Mouse (Mus musculus): Measurements from ENCODE around the gene Tigd2.
A peak's percentile ranks its signal among the peaks of the same experiment; 100 is the strongest.
"Not testable (repeated sequence)": the region's sequence is repeated elsewhere in the genome, so short reads cannot be mapped to it uniquely, and the experiment has no call there.

Gene Tigd2

DNA sequence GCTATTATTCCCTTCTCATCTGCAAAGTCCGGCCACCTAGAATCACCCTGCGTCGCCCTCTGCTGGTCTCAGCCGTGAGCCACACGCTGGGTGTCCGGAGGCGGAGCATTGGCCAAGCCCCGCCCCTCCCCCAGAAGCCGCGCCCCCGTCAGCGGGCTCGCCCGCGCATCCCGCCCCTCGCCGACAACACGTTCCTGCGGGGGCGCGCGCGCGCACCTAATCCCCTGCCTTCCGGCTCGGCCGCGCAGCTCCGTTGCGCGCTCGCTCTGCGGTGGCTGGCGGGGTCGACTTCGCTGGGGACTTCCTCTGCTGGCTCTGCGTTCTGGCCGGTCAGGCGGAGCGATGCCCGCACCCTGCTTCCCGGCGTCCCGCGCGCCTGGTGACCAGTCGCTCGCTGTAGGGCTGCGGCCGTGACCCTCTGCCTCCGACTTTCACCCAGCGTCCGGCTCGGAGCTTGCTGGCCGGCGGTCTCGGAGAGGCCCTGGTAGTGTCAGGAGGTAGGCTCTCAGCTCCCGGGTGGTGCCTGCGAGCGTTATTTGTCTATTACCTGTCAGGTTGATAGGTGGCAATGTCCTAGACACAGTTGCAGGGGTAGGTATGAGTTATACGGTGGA lies at the start of gene Tigd2:
Gene Tigd2, plus strand, starts transcription at position 186 of the 614 bp plus-strand sequence.
- DNase-seq, result peak; percentile 92

DNA sequence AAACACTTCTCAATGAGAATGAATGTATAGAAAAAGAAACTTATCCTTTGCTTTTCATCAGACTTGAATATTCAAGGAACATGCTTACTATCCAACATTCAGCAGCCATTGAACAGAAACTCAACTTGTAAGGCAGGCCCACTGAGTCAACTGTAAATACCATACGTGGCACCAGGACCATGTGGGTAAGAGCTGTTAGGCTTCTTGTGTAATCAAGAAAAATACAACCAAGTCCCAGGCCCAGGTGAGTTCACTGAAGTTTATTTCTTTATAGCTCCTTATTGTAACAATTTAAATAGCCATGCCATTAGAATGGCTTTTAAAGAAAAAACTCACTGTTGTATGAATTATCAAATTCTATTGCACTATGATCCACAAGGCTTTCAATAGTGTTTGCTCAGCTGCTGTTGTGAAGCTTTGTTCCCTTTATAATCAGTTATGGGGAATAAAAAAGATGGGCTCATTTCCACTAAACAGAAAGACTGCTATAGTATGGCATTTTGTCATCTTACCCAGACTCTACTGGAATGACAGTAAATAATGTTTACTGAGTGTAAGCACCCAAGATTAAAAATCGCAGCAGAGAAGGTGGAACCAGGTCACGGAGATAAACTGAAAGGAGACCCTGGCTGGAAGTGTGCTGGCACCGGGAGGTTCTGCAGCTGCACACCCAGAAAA lies 46.7 kb upstream of the Tigd2 start:
- DNase-seq, result no peak

DNA sequence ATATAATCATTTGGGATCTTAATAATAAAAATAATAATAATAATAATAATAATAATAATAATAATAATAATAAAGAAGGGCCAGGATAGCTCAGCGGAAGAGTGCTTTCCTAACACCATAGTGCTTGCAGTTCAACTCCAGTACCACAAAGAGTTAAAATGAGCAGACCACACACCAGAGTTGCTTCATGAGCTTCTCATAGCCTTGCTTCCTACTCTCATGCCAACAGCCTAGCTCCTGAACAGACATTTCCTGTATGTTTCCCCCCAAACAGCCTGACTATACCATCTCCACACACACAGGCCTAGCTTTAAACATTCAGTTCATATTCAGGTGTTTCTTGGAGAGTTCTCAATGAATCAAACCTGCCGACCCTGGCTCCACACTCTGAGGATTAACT lies 45.8 kb upstream of the Tigd2 start:
- no peak for DNase-seq

DNA sequence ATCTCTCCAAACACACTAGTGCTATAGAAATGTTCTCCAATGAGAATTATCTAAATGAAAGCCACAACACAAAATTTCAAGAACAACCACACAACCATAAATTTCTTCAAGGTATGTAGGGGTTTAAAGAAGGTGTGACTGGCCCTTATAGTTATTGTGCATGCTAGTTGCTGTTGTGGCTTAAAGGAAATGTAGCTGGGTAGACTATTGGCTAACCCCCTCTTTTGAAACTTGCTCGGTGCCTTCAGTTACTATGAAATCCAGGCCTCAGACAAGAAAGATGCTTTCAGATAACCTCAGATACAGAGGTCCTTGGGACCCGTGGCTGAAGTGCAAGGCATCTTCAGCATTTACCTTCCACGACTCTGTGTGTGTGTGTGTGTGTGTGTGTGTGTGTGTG lies 45.3 kb upstream of the Tigd2 start:
- no peak for DNase-seq

DNA sequence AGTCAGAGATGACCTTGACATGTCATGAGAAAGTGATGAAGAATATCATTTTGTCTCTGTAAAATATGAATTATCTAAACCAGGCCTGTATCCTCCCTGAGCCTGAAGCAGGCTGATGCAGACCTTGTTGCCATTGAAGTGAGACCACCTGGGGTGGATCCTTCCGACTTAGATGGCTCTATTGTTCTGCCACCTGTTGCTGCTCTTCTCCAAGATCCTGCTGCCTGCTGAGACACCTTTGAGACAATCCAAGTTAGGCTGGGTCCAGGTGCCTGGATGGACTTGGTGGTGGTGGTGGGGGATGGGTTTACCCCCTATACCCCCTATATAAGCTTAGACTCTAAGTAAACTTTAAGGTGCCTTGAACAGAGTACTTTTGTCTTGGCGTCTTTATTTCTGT lies 39.7 kb upstream of the Tigd2 start:
- DNase-seq, result no peak

DNA sequence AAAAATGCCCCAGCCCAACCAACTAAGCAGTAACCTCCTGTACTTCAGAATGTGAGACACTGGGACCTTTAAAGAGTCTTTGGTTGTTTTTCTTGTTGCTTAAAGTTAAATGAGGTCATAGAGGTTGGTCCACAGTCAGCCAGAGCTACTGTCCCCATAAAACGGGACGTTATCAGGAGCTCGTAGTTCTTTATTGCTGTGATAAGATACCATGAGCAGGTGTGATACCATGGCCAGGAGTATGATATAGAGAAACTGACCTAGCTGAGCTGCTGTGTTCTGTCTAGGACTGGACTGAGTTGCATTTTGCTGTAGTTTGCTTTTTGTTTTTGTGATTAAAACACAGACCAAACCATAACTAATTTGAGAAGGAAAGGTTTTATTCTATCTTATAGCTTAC lies 37.4 kb upstream of the Tigd2 start:
- no peak for DNase-seq

DNA sequence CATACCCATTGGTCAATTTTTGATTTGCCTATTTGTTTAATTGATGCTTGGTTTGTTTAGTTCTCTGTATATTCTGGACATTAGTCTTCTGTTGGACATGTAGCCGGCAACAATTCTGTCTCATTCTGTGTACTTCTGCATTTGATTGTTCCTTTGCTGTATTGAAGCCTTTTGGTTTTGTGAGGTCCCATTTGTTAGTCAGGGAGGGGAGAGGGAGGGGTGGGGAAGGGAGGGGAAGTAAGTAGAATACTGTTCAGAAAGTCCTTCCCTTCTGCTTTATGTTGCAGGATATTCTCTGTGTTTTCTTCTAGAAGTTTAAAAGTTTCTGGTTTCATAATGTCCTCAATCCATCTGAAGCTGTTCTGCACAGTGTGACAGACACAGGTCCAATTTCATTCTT lies 34.7 kb upstream of the Tigd2 start:
- no peak for DNase-seq

DNA sequence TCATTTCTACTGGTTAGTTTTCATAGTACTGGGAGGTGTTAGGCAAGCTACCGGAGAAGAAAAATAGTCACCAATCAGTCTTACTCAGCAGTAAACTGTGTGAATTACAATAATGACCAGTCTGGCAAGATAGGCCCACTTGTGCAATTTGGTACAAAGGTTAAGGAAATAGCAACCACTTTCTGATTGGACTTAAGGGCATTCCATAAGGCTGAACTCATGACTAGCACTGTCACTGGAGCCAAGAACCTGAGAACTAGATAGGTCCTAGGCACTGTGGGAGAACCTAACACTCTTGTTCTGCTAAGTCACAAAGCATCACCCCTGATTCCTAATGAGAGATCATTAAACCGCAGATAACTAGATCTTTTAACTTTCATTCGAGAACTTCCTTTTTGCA lies 30.6 kb upstream of the Tigd2 start:
- no peak for DNase-seq

DNA sequence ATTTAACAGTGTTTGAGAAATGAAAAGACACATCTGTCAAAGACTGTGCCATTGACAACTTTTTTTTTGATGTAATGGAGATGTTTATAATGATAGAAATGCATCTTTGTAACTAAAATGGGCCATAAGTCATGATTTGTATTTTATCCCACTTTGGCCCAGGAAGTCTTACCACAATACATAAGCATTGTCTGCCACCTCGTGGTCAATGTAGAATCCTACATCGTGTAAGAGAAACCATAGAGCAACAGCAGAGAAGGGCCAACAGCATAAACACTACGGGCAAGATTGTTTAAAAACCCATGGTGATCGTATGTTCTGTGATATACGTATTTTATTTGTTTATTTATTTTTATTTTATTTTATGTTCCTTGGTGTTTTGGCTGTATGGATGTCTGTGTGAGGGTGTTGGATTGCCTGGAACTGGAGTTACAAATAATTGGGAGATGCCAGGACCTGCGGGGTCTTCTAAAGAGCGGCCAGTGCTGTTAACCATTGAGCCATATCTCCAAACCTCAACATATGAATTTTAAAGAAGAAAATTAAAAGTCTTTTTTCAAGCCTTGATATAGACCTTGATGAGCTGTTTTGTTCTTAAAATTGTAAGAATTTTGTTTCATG lies 28.2 kb upstream of the Tigd2 start:
- DNase-seq, result peak; percentile 20

DNA sequence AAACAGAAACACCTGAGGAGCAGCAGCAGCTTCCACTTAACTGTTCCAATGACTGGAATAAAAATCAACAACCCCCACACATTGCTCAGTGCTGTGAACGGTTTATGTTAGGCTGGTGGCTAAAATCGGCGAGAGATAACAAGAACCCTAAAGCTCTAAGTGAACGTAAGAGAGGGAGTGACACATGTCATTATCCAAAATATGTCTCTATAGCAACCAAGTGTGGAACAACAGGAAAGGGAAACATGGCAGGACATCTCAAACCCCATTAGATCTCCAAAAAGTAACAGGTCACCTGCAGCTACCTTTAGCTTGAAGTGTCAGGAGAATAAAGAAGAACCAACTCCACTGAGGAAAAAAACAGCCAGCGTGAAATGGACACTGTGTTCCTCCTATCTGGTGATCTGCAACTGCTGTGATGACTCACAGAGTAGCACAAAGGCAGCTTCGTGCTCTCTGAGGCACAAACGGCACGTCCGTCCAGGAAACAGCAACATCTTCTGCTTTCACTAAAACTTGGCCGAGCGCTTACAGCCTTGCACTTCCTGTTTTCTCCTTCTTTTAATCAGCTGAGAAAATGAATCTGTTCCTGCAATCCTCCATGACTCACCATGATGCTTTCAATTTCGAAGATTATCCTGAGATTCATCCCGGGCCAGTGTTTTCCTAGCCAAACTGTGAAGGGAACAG lies 23.5 kb upstream of the Tigd2 start:
- DNase-seq, result no peak

DNA sequence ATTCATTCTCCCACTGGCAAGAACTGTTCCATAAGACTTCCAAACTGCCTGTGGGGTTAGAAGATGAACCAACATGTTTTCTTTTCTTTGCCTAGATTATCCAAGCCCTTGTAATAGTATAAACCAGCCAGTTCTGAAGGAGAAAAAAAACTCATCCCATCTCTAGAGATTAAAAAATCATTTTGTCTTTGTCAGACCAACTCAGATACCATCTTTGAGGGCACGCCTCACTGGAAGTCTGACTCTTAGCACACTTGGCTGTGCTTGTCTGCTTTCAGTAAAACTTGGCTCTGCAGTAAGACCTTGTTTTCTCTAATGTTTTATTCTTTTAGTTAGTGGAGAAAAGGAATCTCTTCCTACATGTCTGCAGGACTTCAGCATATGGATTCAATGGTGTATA lies 18.7 kb upstream of the Tigd2 start:
- no peak for DNase-seq

DNA sequence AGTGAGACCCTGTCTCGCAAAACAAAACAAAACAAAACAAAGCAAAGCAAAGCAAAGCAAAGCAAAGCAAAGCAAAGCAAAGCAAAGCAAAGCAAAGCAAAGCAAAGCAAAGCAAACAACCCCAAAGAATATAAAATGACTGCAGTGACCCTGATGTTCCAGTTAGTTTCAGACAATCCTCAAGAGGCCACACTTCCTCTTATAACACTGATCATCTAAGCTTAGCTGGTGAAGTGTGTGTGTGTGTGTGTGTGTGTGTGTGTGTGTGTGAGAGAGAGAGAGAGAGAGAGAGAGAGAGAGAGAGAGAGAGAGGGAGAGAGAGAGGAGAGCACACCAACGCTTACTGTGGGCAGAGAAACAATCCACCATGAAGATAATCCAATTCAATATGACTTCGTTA lies 14.2 kb upstream of the Tigd2 start:
- not testable (repeated sequence) for DNase-seq

DNA sequence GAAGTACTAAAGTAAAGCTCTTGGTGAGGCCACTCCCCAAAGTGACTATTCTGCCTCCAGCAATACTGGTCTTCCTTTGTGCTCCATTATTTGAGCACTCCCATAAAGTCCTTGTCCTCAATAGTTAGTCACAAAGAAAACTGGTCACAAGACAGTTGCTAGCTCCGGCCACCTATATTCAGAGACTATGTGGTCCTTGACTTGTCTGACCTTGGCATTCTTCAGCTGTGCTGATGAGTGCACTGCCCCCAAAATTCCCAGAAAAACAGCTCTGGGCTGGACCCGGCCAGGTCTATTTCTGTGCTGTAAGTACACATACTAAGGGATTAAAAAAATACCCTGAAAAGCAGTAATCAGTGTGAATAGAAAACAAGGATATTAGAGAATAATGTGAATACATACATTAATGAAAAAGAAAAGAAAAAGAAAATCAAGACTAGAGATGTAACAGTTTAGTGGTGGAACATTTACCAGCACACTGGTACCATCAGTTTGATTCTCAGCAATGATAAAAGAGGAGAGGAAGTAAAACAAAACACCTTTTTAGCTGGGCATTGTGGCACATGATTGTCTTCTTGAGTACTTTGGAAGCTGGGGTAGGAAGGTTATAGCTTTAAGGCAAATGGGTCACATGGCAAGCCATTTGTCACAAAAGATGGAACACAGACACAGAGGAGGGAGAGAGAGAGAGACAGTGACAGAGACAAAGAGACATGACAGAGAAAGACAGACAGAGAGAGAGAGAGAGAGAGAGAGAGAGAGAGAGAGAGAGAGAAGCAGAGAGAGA lies 12.6 kb upstream of the Tigd2 start:
- DNase-seq, result no peak

DNA sequence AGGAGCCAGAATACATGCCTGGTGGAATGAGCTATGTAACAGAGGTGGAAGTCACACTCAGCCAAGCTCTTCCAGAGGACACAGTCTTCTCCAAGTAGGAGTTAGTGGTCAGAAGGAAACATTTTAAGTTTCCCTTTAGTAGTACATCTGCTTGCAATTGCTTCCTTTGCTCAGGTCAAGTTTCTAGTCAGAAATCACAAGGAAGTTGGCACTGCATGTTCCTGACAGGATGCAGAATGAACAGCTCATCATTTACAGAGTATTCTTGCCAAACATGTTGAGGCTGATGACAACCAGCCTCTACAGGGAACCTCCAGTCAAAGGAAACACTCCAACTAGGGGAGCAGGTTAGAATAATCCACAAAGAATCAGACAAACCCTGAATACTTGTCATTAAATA lies 11.9 kb upstream of the Tigd2 start:
- no peak for DNase-seq

DNA sequence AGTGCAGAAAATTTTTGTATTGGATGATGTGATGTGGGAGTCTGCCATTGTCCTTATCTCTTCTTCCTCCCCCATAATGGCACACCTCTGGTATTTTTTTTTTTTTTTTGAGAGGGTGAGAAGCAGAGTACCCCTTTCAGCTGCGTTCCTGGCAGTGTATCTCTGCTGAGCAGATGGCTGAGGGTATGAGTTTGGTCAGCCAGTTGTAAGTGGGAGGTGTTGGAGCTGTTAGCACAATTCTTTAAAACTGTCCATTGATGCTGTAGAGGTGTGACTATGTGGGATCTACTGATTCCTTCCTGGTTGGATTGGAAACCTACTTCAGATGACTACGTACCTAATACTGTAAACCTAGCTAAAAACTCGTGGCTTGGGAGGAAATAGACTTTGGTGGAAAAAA lies 10.3 kb upstream of the Tigd2 start:
- no peak for DNase-seq

DNA sequence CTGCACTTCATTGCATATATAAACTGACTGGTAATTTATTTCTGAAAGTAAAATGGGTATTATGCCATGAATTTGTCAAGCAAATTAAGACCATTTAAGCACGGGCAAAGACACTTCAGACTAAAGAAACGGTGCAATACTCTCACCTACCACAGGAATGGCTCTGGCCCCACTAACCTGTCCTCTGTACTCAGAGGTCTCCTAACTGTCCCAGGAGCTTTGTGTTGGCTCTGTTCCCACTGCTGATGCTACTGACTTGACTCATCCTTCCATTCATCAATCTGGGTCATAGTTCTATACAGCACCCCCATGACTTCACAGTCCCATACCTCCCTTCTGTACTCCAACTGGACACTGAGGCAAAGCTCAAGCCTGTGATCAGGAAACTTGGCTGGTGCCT lies 9.6 kb upstream of the Tigd2 start:
- no peak for DNase-seq

DNA sequence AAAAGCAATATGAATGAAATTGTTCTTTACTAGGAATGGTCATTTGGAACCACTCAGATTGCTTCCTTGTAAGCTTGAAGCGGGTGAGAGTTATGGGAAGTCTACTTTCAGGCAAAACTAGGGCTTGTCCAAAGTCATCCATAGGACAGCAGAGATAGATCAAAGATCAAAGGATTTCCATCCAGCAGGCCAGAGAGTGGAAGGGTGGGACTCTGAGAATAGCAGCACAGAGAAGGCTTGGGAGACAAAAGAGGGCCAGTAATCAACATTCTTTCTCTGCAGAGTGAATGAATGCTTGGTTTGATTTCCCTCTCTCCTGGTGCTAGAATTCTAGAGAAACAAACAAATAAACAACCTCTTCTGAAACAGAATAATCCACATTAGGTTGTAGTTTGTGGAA lies 1.1 kb upstream of the Tigd2 start:
- DNase-seq, result no peak

DNA sequence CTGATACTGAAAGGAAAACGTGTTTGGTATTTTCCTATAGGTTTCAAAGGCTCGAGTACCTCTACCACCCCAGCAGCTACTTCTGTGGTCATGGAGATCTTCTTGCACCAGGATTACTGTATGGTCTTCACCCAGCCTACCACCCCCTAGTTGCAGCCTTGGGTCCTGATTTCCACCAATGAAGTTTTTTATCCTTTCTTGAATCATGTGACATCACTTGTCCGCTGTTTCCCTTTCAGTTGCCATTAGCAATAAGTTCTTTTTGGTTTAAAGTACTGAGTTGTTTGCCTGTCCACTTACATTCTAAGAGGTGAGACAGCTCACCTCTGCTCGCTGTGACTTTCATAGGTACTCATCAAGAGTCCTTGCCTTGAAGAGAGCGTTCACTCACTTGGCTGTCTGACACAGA lies 633 bp downstream of the Tigd2 start:
- peak; percentile 21 for DNase-seq

DNA sequence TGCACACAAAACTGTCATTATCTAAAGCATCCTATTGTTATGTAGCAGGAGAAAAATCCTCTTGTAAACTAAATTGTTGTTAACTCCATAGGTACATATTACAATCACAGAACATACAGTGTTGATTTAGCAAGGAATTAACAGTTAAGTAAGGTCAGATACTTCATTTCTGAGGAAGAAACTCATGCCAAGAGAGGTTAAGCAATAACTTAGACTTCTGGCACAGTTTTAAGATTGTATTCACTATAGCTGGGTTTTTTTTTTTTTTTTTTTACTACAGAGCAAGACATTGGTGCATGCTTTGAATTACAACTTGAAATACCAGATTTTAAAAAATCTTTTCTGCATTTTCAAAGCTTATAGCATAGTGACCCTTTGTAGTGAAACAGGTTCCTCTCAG lies 24.5 kb downstream of the Tigd2 start:
- no peak for DNase-seq

DNA sequence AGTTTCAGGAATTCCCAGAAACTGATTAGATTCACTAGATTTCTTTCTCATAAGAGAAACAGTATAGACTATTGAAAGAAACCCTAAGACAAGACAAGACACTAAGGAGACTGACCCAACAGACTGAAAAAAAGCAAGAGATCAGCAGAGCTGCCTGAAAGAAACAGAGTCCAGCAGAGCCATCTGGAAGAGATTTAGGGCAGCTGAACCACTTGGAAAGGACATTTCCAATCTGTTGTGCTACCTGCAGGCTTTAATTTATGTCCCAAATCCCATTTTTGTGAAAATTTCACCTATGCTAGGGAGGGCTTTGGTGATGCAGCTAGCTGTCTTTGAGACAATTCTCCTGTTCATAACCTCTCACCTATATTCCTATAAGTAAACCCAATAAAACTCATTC lies 25.0 kb downstream of the Tigd2 start:
- peak; percentile 68 for DNase-seq

DNA sequence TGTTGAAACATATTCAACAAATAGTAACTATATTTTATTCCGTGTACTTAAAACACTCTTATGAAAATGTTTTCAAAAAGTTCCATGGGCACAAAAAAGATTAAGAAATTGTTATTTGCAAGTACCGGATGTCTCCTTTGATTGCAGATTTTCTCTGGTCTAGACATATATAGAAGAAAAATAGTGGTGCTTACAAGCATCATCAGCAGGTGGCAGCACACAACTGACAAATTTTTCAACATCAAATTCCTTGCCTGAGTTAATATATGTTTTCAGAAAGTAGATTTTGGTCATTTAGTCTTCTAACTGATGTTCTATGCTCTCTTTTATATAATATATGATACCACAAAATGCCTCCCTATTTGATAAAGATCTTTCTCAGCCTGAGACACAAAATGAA lies 41.0 kb downstream of the Tigd2 start:
- peak; percentile 33 for DNase-seq

DNA sequence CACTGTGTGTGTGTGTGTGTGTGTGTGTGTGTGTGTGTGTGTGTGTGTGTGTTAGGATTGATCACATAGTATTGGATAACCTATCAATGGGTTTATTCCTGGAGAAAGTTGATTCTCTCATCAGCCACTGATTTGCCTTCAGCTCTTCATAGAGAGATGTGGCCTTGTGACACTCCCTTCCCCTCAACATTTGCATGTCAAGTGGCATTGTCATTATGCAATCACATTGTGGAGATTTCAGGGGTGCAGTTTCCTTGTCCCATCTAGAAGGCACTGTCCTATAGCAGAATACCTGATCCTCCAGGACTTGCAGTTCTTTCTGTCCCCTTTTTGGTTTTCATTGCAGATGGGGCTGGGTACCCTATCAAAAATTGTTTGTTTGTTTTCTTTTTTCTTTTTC lies 41.9 kb downstream of the Tigd2 start:
- DNase-seq, result no peak

DNA sequence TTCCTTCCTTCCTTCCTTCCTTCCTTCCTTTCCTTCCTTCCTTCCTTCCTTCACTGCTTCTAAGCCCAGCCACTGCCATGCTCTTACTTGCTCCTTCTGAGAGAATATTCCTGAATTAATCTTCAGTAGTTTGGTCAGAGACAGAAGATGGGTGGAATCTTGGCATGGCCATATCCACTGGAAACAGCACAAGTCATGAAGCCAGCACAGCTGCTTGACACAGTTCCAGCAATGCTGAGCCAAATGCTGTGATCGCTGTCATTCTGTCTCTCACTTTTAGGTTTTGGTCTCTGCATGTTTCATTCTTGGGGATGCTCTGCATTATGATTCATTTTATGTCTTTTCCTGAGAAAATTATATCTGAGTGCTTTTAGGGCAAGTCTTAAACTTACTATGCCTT lies 47.2 kb downstream of the Tigd2 start:
- DNase-seq, result no peak
